Mouse (Mus musculus) bone marrow macrophage, adult 2 months (primary cell): ENCODE results near the gene Meis1. TPM values are rescaled to one million over a fixed set of nuclear protein-coding genes. Genes with fewer than 3 reads are reported as not detected.

Experiments
- H3K27ac ChIP-seq: 2 replicates; pipeline ENCODE4 v1.5.1; 2012; ENCODE audit warnings: low read depth, low read length; ENCODE audit not compliant: insufficient read depth
- H3K4me1 ChIP-seq: 2 replicates; pipeline ENCODE4 v1.6.1; 2012; ENCODE audit warnings: low read length; ENCODE audit not compliant: control insufficient read depth, insufficient read depth
- H3K4me3 ChIP-seq: 2 replicates; pipeline ENCODE4 v1.5.1; 2012; ENCODE audit warnings: mild to moderate bottlenecking, low read length, moderate library complexity; ENCODE audit not compliant: insufficient read depth
- CTCF ChIP-seq: IDR thresholded peaks from 2 replicates; pipeline ENCODE4 v1.5.1; 2012; ENCODE audit warnings: low read depth, mild to moderate bottlenecking, low read length, moderate library complexity
- POLR2A ChIP-seq: IDR thresholded peaks from 2 replicates; pipeline ENCODE4 v1.6.1; 2012; ENCODE audit warnings: mild to moderate bottlenecking, low read depth, low read length, borderline replicate concordance
- polyA plus RNA-seq: library from polyadenylated mRNA; stranded (reverse); fragments of >200 nt; gene quantifications from 2 replicates; pipeline ENCODE4 v1.2.4, GENCODE M21; 2012; ENCODE audit not compliant: missing spikeins, insufficient read depth, insufficient read length

Meis1 gene
- polyA plus RNA-seq, 1 experiment = 2.8 TPM

DNA sequence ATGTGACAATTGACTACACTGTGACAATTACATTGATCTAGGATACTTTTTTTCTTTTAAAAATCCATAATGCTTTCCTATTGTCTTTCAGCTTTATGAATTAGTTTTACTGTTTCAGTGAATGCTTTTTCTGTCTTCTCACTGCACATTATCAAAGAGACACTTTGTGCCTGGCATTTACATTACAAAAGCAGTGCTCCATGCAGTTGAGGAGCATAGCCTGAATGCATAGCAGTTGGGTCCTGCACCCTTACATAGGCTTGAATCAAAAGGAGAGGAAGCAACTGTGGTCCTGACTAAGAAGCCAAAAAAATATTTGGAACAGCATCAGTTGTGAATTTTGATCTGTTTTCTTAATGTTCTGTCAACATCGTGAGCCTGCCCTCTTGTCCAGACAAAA, 105.5 kb downstream of the Meis1 start:
- H3K4me1 ChIP-seq = no peaks in the 10 kb centered on the region
- no peak overlapping the region for H3K4me3 ChIP-seq
- H3K27ac ChIP-seq = no peak overlapping the region
- TF ChIP-seq POLR2A = no peak
- no peak for TF ChIP-seq CTCF

DNA sequence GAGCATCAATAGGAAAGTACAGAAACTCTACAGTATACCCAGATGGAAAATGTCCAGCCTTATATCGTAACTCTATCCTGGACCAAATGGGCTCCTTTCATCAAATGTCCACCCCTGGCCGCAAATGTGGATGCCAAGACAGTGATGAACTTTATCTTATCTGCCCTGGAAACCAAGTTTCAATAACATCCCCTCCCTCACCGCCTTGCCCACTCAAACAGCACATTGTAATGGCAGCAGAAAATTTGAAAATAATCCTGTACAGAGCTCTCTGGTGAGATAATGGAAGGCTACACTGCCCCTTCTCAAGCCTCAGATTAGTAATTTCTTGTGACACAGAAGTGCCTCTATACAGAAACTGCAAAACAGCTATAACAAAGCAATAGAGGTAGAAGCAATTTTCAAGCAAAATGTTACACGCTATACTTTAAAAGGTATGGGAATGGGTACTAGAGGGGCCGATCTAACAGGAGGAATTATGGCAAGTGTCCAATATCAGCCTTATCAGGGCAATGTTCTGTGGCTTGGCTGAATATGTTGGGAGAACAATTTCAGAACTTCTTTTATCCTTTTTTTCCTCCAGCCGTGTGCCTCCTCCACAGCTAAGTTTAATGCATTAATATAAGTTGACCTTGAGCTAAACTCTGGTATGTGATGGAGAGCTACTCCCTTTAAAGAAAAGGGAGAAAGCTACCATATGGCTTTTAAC, 106.3 kb downstream of the Meis1 start:
- TF ChIP-seq POLR2A (no peak), CTCF (no peak)
- H3K4me1 ChIP-seq = no peaks in the 10 kb centered on the region
- H3K27ac ChIP-seq = no peak overlapping the region

DNA sequence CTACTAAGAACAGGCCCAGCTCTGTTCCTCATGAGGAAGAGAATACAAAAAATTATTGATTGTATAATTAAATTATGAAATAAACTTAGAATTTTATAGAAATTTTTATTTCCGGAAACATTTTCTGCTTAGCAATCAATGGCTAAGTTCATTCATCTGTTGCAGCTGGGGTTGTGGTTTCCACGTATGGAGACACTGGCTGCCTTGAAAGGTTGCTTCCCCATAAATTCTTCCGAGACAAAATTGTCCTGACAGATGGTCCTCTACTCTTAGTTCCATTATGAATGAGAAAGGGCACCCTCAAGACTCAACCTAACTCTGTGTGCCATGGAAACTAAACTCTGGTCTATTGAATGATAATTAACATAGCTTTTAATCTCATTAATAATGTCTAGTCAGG, 111.9 kb downstream of the Meis1 start:
- no peak for TF ChIP-seq POLR2A
- TF ChIP-seq CTCF = no peak

More for the DNA sequence above, 106.3 kb downstream of the Meis1 start:
- no peak overlapping the region for H3K4me3 ChIP-seq

DNA sequence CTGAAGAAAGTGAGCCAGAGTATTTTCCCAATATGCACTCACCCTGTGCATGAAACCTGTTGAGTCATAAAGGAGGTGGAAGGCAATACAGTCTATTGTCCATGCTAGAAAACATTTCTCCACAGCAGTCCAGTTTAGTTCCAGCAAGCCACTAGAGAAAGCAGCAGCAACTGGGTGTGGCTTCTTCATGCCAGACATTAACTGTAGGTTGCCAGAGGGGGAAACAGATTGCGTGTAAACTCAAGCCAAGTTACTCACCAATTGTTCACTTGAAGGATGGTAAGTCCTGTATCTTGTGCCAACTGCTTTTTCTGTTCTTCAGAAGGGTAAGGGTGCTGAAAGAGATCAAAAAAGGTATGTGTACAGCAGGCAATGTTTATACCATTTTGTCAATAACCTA, 113.4 kb downstream of the Meis1 start:
- TF ChIP-seq CTCF = no peak
- TF ChIP-seq POLR2A = no peak
- H3K4me3 ChIP-seq = no peak overlapping the region
- no peaks in the 10 kb centered on the region for H3K4me1 ChIP-seq
- H3K27ac ChIP-seq = no peak overlapping the region

More for the DNA sequence above, 111.9 kb downstream of the Meis1 start:
- no peaks in the 10 kb centered on the region for H3K4me1 ChIP-seq
- no peak overlapping the region for H3K27ac ChIP-seq
- no peak overlapping the region for H3K4me3 ChIP-seq

DNA sequence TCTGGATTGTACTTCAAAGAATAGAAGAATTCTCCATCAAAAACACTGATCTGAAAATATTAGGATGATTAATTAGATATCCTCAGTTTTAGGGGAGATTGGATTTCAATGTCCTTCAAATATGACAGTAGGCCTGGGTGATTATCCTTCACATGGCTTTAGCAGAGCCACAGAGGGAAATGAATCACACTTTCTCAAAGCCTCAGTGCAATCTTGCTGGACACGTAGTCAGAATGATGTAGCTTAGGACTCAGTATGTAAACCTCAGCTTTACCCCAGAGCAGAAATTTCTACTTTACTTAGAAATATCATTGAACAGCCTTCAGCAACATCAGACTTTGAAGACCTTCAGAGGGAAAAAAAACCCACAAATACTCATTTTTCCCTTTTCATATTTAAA, 113.9 kb downstream of the Meis1 start:
- no peaks in the 10 kb centered on the region for H3K4me1 ChIP-seq
- TF ChIP-seq CTCF (no peak), POLR2A (no peak)

DNA sequence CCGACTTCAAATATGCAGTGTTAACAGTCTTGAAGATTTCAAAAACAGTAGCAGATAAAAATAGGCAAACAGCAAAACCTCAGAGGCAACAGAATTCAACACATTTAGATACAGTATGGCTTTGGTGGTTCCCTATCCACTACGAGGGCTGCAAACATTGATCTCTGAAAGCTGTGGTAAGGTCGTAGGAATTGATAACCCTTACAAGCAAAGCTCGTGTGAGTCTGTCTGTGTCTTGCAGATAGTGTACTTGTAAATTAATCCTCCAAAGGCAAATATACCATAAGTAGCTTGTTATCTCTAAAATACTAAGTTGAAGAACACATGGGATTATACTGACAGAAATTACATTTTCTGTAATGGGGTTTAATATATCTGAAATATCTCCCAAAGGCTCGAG, 114.5 kb downstream of the Meis1 start:
- Histone ChIP-seq H3K27ac (no peak overlapping the region), H3K4me3 (no peak overlapping the region), H3K4me1 (no peaks in the 10 kb centered on the region)
- TF ChIP-seq CTCF = no peak

More for the DNA sequence above, 113.9 kb downstream of the Meis1 start:
- Histone ChIP-seq H3K4me3 (no peak overlapping the region), H3K27ac (no peak overlapping the region)

DNA sequence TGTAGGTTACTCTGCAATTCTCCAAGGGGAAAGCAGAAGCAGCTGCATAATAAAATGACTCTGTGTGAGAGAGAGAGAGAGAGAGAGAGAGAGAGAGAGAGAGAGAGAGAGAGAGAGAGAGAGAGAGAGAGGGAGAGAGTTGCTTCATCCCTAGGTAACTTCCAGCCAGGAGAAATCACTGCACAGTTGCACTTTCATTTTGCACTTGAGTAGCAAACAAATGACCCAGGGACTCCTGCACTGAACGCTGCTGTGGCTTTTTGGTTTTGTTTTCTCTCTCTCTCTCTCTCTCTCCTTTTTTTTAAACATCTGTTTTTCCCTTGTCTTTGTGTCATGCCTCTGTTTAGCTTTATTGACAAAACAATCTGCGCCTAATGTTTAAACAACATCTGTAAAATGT, 118.3 kb downstream of the Meis1 start:
- TF ChIP-seq CTCF = no peak
- no peak overlapping the region for H3K27ac ChIP-seq
- H3K4me3 ChIP-seq = no peak overlapping the region
- no peaks in the 10 kb centered on the region for H3K4me1 ChIP-seq

DNA sequence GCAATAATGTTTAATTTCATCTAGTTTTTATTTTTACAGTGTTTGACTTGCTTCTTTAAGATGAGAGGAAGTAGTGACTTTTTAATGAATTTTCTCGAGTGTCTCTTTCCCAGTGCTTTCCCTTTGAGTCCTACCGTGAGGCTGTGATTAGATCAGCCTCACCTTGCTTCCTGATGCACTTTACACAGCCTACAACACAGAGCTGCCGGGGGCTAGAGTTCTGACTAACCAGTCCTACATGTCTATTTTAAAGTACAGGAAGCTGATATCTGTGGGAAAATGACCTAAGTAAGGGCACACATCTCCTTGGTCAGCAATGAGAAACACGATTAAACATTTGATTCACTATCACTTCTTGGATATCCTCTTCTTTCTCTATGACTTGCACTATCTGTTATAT, 119.9 kb downstream of the Meis1 start:
- Histone ChIP-seq H3K27ac (no peak overlapping the region), H3K4me3 (no peak overlapping the region), H3K4me1 (no peaks in the 10 kb centered on the region)
- TF ChIP-seq CTCF (no peak), POLR2A (no peak)

DNA sequence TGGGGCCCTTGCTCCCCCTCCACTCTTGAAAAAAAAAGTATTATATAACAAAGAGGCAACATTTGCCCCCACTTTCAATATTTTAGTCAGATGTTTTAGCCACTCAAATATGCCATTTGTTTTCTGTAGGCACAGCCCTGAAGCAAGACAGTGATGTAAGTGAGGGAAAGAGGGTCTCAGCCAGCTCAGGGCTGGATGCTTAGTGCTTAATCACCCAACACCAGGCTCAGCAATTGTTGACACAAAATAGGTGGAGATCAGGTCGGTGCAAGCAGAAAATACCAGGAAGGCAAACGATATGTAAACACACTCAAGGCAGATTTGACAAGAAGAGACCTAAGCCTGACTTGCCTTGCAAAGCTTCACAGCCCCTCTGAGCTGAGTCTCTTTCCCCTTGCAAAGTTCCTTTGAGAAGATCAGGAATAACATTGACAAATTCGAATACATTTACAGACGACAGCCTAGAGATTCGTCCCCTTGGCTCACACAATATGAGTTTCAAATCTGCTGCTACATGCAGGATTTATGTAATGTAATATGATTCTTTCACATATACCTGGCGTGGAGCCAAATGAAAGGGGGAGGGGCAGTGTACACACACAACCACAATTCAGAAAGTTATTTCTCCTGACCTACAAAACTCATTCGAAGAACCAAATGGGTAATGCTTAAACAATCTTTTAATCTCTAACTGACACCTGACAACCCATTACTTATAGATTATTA, 120.7 kb downstream of the Meis1 start:
- Histone ChIP-seq H3K27ac (no peak overlapping the region), H3K4me3 (no peak overlapping the region), H3K4me1 (no peaks in the 10 kb centered on the region)
- no peak for TF ChIP-seq CTCF
- TF ChIP-seq POLR2A = no peak

DNA sequence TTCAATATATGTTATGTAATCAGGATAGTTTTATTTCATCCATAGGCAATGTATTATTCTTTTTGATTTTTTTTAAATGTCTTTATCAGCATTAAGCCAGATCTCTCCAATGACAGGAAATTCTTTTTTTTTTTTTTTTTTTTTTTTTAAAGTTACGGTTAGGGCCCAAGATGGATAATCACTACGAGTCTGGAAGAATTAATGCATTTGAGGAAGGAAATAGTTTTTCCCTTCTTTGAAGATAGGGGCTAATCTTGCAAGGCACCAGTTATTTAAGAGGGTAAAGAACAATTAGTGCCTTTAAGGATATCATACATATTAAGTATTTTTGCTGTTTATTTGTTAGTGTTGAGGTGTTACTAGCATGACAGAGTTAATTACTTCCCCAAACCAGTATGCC, 121.5 kb downstream of the Meis1 start:
- no peak for TF ChIP-seq POLR2A
- no peak for TF ChIP-seq CTCF
- Histone ChIP-seq H3K27ac (no peak overlapping the region), H3K4me1 (no peaks in the 10 kb centered on the region), H3K4me3 (no peak overlapping the region)

DNA sequence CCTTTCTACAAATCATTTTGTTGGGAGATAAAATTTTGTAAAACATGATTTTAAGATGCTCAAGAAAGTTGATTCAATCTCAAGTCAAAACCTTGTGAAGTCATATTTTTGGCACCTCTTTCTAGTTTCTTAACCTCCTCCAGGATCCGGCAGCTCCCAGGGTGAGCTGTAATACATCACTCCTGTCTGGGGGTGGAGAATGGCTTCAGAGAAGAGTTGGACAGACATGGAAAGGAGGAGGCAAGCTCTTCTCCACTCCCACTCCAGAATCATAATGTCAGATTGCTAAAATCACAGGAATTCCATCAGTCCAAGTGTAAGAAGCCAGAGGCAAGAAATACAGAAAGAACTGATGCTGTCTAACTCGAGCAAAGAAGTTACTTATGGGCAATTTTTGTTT, 126.3 kb downstream of the Meis1 start:
- Histone ChIP-seq H3K27ac (no peak overlapping the region), H3K4me3 (no peak overlapping the region), H3K4me1 (no peaks in the 10 kb centered on the region)
- TF ChIP-seq CTCF (no peak), POLR2A (no peak)
